Mouse (Mus musculus) liver, adult 2 months (tissue): ENCODE data around the gene Ninl.

ENCODE experiments used
- CTCF ChIP-seq: fragments of 200-500 bp; IDR thresholded peaks from 2 replicates; pipeline ENCODE4 v1.5.1; 2011; ENCODE audit warnings: low read depth, low read length, control low read depth
- POLR2A ChIP-seq: fragments of 200-500 bp; IDR thresholded peaks from 2 replicates; pipeline ENCODE4 v1.6.1; 2011; ENCODE audit warnings: low read length, control low read depth; ENCODE audit not compliant: insufficient read depth; ENCODE audit errors: extremely low read depth

GRCm38 (mm10) chr2:150964641-150965040, 74.5 kb downstream of the Ninl start:
- TF ChIP-seq POLR2A (no peak), CTCF (no peak)
